Mouse (Mus musculus): ENCODE results near the gene Dnah6. TPM values are rescaled to one million over a fixed set of nuclear protein-coding genes. Genes with fewer than 3 reads are reported as not detected.

Dnah6 gene
- polyA plus RNA-seq, 1 experiment from 2014 or later = 0.14 TPM

- WGBS = 94% methylated on average over 2 of the region's 2 CpGs
Measured at GRCm38 (mm10) chr6:73253006-73253405, 31.6 kb upstream of the Dnah6 start.

GRCm38 (mm10) chr6:73252396-73252795 lies 30.9 kb upstream of the Dnah6 start:
- H3K36me3 ChIP-seq (ENCODE audit: control insufficient read depth, insufficient read depth, low read length) = peaks cover 13% of the 10 kb centered on the region
- no peak overlapping the region for H3K27ac ChIP-seq (replicated peaks; ENCODE audit: low read depth, low read length)
- DNase-seq (no peak), ATAC-seq (ENCODE audit: low FRiP score, low TSS enrichment) (no peak)
- H3K9me3 ChIP-seq (ENCODE audit: control insufficient read depth, low read length) = no peaks in the 10 kb centered on the region
- peaks cover 14% of the 10 kb centered on the region for H3K4me1 ChIP-seq (ENCODE audit: control insufficient read depth, insufficient read depth, low read length)
- H3K9ac ChIP-seq (replicated peaks; ENCODE audit: low read length) = no peak overlapping the region
- no peak overlapping the region for H3K4me2 ChIP-seq (ENCODE audit: low read length)
- H3K27me3 ChIP-seq (ENCODE audit: control insufficient read depth, insufficient read depth, low read length) = no peaks in the 10 kb centered on the region
- H3K4me3 ChIP-seq (replicated peaks; ENCODE audit: low read depth, low read length) = no peak overlapping the region

More at GRCm38 (mm10) chr6:73253006-73253405, 31.6 kb upstream of the Dnah6 start:
- H3K9ac ChIP-seq (replicated peaks; ENCODE audit: low read length) = no peak overlapping the region
- H3K4me2 ChIP-seq (ENCODE audit: low read length) = no peak overlapping the region
- no peaks in the 10 kb centered on the region for H3K27me3 ChIP-seq (ENCODE audit: control insufficient read depth, insufficient read depth, low read length)
- H3K9me3 ChIP-seq (ENCODE audit: control insufficient read depth, low read length) = no peaks in the 10 kb centered on the region
- no peak overlapping the region for H3K27ac ChIP-seq (replicated peaks; ENCODE audit: low read depth, low read length)
- peaks cover 14% of the 10 kb centered on the region for H3K4me1 ChIP-seq (ENCODE audit: control insufficient read depth, insufficient read depth, low read length)
- no peak overlapping the region for H3K4me3 ChIP-seq (replicated peaks; ENCODE audit: low read depth, low read length)
- ATAC-seq (ENCODE audit: low FRiP score, low TSS enrichment) (no peak), DNase-seq (no peak)
- H3K36me3 ChIP-seq (ENCODE audit: control insufficient read depth, insufficient read depth, low read length) = peaks cover 19% of the 10 kb centered on the region

DNA sequence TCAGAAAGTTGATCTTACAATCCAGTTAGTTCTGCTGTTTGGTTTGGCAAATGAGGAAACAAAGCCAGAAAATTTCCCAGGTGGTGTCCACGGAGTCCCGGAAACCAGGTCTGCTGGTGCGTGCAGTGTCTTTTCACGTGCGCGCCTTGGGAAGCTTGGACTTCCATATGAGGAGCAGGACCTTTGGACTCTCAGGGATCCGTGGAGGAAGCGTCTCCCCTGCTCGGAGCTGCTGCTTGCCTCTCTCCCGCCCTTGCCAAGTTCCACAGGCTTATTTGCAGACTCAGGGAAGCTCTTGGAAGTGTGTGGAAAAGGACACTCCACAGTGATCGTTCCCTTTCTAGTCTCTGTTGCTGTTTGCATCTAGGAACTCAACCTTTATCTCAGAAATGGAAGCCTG lies 29.9 kb upstream of the Dnah6 start:
- Histone ChIP-seq H3K27ac (replicated peaks; ENCODE audit: low read depth, low read length) (no peak overlapping the region), H3K36me3 (ENCODE audit: control insufficient read depth, insufficient read depth, low read length) (peaks cover 3% of the 10 kb centered on the region; the same call in 1 of the 2 replicates), H3K4me2 (ENCODE audit: low read length) (no peak overlapping the region), H3K9ac (replicated peaks; ENCODE audit: low read length) (no peak overlapping the region), H3K4me3 (replicated peaks; ENCODE audit: low read depth, low read length) (no peak overlapping the region), H3K9me3 (ENCODE audit: control insufficient read depth, low read length) (no peaks in the 10 kb centered on the region), H3K27me3 (ENCODE audit: control insufficient read depth, insufficient read depth, low read length) (no peaks in the 10 kb centered on the region), H3K4me1 (ENCODE audit: control insufficient read depth, insufficient read depth, low read length) (peaks cover 14% of the 10 kb centered on the region)
- DNase-seq = no peak
- 94% methylated on average over 11 of the region's 11 CpGs for whole genome bisulfite sequencing
- ATAC-seq (ENCODE audit: low FRiP score, low TSS enrichment) = no peak

DNA sequence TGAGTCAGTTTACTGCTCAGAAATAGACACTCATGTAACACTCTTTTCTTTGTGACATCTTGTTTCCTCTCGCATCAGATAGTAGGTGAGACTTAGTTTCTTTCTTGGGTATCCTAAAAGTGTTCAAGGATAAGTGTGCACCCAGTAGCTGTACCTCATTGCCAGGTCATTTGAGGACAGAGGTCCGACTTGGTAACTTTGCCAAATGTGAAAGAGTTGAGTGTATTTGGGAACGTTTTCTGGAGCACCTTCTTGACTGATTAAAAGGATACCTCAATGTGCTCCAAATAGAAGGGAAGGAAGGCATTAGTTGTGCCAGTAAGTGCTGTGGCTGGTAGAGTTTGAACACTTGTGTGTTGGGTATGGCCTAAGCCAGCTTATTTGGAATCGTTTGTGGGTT lies 28.4 kb upstream of the Dnah6 start:
- H3K36me3 ChIP-seq (ENCODE audit: control insufficient read depth, insufficient read depth, low read length) = no peaks in the 10 kb centered on the region
- H3K4me2 ChIP-seq (ENCODE audit: low read length) = peak overlapping the region; percentile 86
- DNase-seq (no peak), ATAC-seq (ENCODE audit: low FRiP score, low TSS enrichment) (no peak)
- H3K27ac ChIP-seq (replicated peaks; ENCODE audit: low read depth, low read length) = no peak overlapping the region
- WGBS = 87% methylated on average over 4 of the region's 4 CpGs
- no peaks in the 10 kb centered on the region for H3K27me3 ChIP-seq (ENCODE audit: control insufficient read depth, insufficient read depth, low read length)
- H3K4me3 ChIP-seq (replicated peaks; ENCODE audit: low read depth, low read length) = peak overlapping the region; percentile 95; the same call in 1 of the 2 replicates
- H3K9ac ChIP-seq (replicated peaks; ENCODE audit: low read length) = no peak overlapping the region
- H3K4me1 ChIP-seq (ENCODE audit: control insufficient read depth, insufficient read depth, low read length) = peaks cover 14% of the 10 kb centered on the region
- H3K9me3 ChIP-seq (ENCODE audit: control insufficient read depth, low read length) = no peaks in the 10 kb centered on the region

GRCm38 (mm10) chr6:73249049-73249422 lies 27.6 kb upstream of the Dnah6 start:
- Histone ChIP-seq H3K4me3 (replicated peaks; ENCODE audit: low read depth, low read length) (peak overlapping the region; percentile 95), H3K36me3 (ENCODE audit: control insufficient read depth, insufficient read depth, low read length) (no peaks in the 10 kb centered on the region), H3K27me3 (ENCODE audit: control insufficient read depth, insufficient read depth, low read length) (no peaks in the 10 kb centered on the region), H3K4me2 (ENCODE audit: low read length) (peak overlapping the region; percentile 86), H3K4me1 (ENCODE audit: control insufficient read depth, insufficient read depth, low read length) (peaks cover 14% of the 10 kb centered on the region), H3K27ac (replicated peaks; ENCODE audit: low read depth, low read length) (peak overlapping the region; percentile 77; the same call in 1 of the 2 replicates), H3K9ac (replicated peaks; ENCODE audit: low read length) (peak overlapping the region; percentile 84), H3K9me3 (ENCODE audit: control insufficient read depth, low read length) (no peaks in the 10 kb centered on the region)
- ATAC-seq (ENCODE audit: low FRiP score, low TSS enrichment) (peak; percentile 13; the same call in 1 of the 2 replicates), DNase-seq (peak; percentile 29)
- WGBS = 11% methylated on average over 12 of the region's 12 CpGs

GRCm38 (mm10) chr6:73248237-73249048 lies 27.0 kb upstream of the Dnah6 start, which contains the start of gene Suclg1:
Suclg1 (plus strand) TSS chr6:73248382.
- ATAC-seq (ENCODE audit: low FRiP score, low TSS enrichment) (peak; percentile 94), DNase-seq (peak; percentile 94)
- Histone ChIP-seq H3K9me3 (ENCODE audit: control insufficient read depth, low read length) (no peaks in the 10 kb centered on the region), H3K4me3 (replicated peaks; ENCODE audit: low read depth, low read length) (peak within 1 kb of the TSS; percentile 95), H3K27me3 (ENCODE audit: control insufficient read depth, insufficient read depth, low read length) (no peaks in the 10 kb centered on the region), H3K9ac (replicated peaks; ENCODE audit: low read length) (peak within 1 kb of the TSS; percentile 84), H3K27ac (replicated peaks; ENCODE audit: low read depth, low read length) (peak within 1 kb of the TSS; percentile 77), H3K4me1 (ENCODE audit: control insufficient read depth, insufficient read depth, low read length) (peaks cover 14% of the 10 kb centered on the region), H3K4me2 (ENCODE audit: low read length) (peak within 1 kb of the TSS; percentile 86), H3K36me3 (ENCODE audit: control insufficient read depth, insufficient read depth, low read length) (no peaks in the 10 kb centered on the region)
- under 1% methylated on average over 58 of the region's 58 CpGs for WGBS

GRCm38 (mm10) chr6:73247452-73247851 lies 26.0 kb upstream of the Dnah6 start:
- peak; percentile 67 for DNase-seq

GRCm38 (mm10) chr6:73246821-73247220 lies 25.4 kb upstream of the Dnah6 start:
- DNase-seq (no peak), ATAC-seq (ENCODE audit: low FRiP score, low TSS enrichment) (no peak)
- H3K27me3 ChIP-seq (ENCODE audit: control insufficient read depth, insufficient read depth, low read length) = no peaks in the 10 kb centered on the region
- H3K9me3 ChIP-seq (ENCODE audit: control insufficient read depth, low read length) = no peaks in the 10 kb centered on the region
- H3K4me1 ChIP-seq (ENCODE audit: control insufficient read depth, insufficient read depth, low read length) = peaks cover 14% of the 10 kb centered on the region
- H3K4me3 ChIP-seq (replicated peaks; ENCODE audit: low read depth, low read length) = no peak overlapping the region
- H3K27ac ChIP-seq (replicated peaks; ENCODE audit: low read depth, low read length) = no peak overlapping the region
- H3K36me3 ChIP-seq (ENCODE audit: control insufficient read depth, insufficient read depth, low read length) = no peaks in the 10 kb centered on the region
- H3K4me2 ChIP-seq (ENCODE audit: low read length) = no peak overlapping the region
- 85% methylated on average over 2 of the region's 2 CpGs for WGBS
- no peak overlapping the region for H3K9ac ChIP-seq (replicated peaks; ENCODE audit: low read length)

More at GRCm38 (mm10) chr6:73247452-73247851, 26.0 kb upstream of the Dnah6 start:
- no peak for ATAC-seq (ENCODE audit: low FRiP score, low TSS enrichment)
- 47% methylated on average over 4 of the region's 4 CpGs for WGBS
- no peaks in the 10 kb centered on the region for H3K36me3 ChIP-seq (ENCODE audit: control insufficient read depth, insufficient read depth, low read length)
- H3K4me1 ChIP-seq (ENCODE audit: control insufficient read depth, insufficient read depth, low read length) = peaks cover 14% of the 10 kb centered on the region
- H3K4me3 ChIP-seq (replicated peaks; ENCODE audit: low read depth, low read length) = peak overlapping the region; percentile 95; the same call in 1 of the 2 replicates
- no peak overlapping the region for H3K27ac ChIP-seq (replicated peaks; ENCODE audit: low read depth, low read length)
- H3K9ac ChIP-seq (replicated peaks; ENCODE audit: low read length) = no peak overlapping the region
- peak overlapping the region; percentile 86 for H3K4me2 ChIP-seq (ENCODE audit: low read length)
- no peaks in the 10 kb centered on the region for H3K27me3 ChIP-seq (ENCODE audit: control insufficient read depth, insufficient read depth, low read length)
- H3K9me3 ChIP-seq (ENCODE audit: control insufficient read depth, low read length) = no peaks in the 10 kb centered on the region

GRCm38 (mm10) chr6:73235650-73236049 lies 14.2 kb upstream of the Dnah6 start:
- Histone ChIP-seq H3K27me3 (ENCODE audit: control insufficient read depth, insufficient read depth, low read length) (no peaks in the 10 kb centered on the region), H3K4me2 (ENCODE audit: low read length) (no peak overlapping the region), H3K4me1 (ENCODE audit: control insufficient read depth, insufficient read depth, low read length) (no peaks in the 10 kb centered on the region), H3K36me3 (ENCODE audit: control insufficient read depth, insufficient read depth, low read length) (no peaks in the 10 kb centered on the region), H3K9me3 (ENCODE audit: control insufficient read depth, low read length) (no peaks in the 10 kb centered on the region), H3K4me3 (replicated peaks; ENCODE audit: low read depth, low read length) (no peak overlapping the region), H3K9ac (replicated peaks; ENCODE audit: low read length) (no peak overlapping the region), H3K27ac (replicated peaks; ENCODE audit: low read depth, low read length) (no peak overlapping the region)
- ATAC-seq (ENCODE audit: low FRiP score, low TSS enrichment) (no peak), DNase-seq (no peak)
- 73% methylated on average over 3 of the region's 3 CpGs for WGBS

All from midbrain, embryonic 14.5 days (tissue).